ENCODE assay signal across 26 mouse cellular contexts in genomic region chr7:98439956-98440466, GRCm38 (mm10). TPM values are rescaled to one million over a fixed set of nuclear protein-coding genes. Genes with fewer than 3 reads are reported as not detected.
A peak's percentile ranks its signal among the peaks of the same experiment; 100 is the strongest.
DNase-seq lines count a peak whose midpoint lies in the region; ATAC-seq and TF ChIP-seq lines count a peak whose summit lies in the region.
"Had no signal": no experiment of that assay in that cellular context is flagged by ENCODE, and none has a peak within 500 bp of the region (broad histone marks: within the 10 kb centered on the region; RNA-seq: fewer than 3 reads in every experiment).

TSS of gene Gucy2d (plus strand) at chr7:98440416.

- H3K4me3 ChIP-seq in lung, adult 2 months (replicated peaks; ENCODE audit: extremely low read depth, low read depth, low read length) = no peak within 1 kb of the TSS
- no peak within 1 kb of the TSS for H3K4me3 ChIP-seq in G1E (ENCODE audit: low read depth, low read length)
- H3K4me3 ChIP-seq: gastrocnemius, adult 2 months; hindbrain, embryonic 13.5 days; intestine, embryonic 15.5 days; liver, embryonic 15.5 days; midbrain, embryonic 12.5 days; neural tube, embryonic 15.5 days had no signal

- no peak for TF ChIP-seq POLR2A in lung, adult 2 months (IDR thresholded peaks at IDR 0.05; ENCODE audit: borderline replicate concordance, extremely low read depth, low read depth, low read length)

- TF ChIP-seq CTCF in lung, adult 2 months (IDR thresholded peaks at IDR 0.05; ENCODE audit: insufficient read depth, low read length) = no peak
- TF ChIP-seq CTCF in G1E (IDR thresholded peaks at IDR 0.05; ENCODE audit: low read depth, low read length) = no peak

- H3K4me1 ChIP-seq in lung, adult 2 months (ENCODE audit: control insufficient read depth, insufficient read depth, low read length) = no peaks in the 10 kb centered on the region
- H3K4me1 ChIP-seq in G1E (ENCODE audit: insufficient read depth, low read depth, low read length) = 0 out of 2 replicates have a peak, but pooled peaks cover 3% of the 10 kb centered on the region
- H3K4me1 ChIP-seq: intestine, embryonic 15.5 days; liver, embryonic 15.5 days; midbrain, embryonic 12.5 days; neural tube, embryonic 15.5 days had no signal

- no peaks in the 10 kb centered on the region for H3K36me3 ChIP-seq in G1E (replicated peaks)
- H3K36me3 ChIP-seq: hindbrain, embryonic 13.5 days; intestine, embryonic 15.5 days; liver, embryonic 15.5 days; midbrain, embryonic 12.5 days; neural tube, embryonic 15.5 days had no signal

- DNase-seq in heart, adult 11 months = peak; percentile 76
- DNase-seq in heart, adult 9 months (ENCODE audit: low spot score in 2 of 2) = no peak
- DNase-seq in lung, postnatal 10 days = peak; percentile 33
- no peak for DNase-seq in lung, adult 2 months
- peak; percentile 11 for DNase-seq in G1E (ENCODE audit: low spot score)
- peak; percentile 41 for DNase-seq in mesoderm, embryonic 11.5 days (ENCODE audit: low read depth, low spot score)
- DNase-seq in cerebellum, adult 9-11 months = no peak
- DNase-seq: cerebellum, adult 8-10 months; forebrain, postnatal 0 days; gastrocnemius, adult 2 months; layer of hippocampus, adult 9-11 months; lung, postnatal 36 days; right cerebral cortex, adult 18-20 months; spleen, adult 18-20 months; thymus, adult 2 months had no signal

- ATAC-seq in G1E (ENCODE audit: extremely low read depth, insufficient number of reproducible peaks, low FRiP score, poor library complexity, severe bottlenecking) = no peak
- ATAC-seq: activated CD4-positive, CD25-positive, alpha-beta regulatory T cell, adult 4 months; forebrain, postnatal 0 days; intestine, embryonic 15.5 days had no signal

- H3K9me3 ChIP-seq in G1E (replicated peaks) = no peaks in the 10 kb centered on the region
- H3K9me3 ChIP-seq: hindbrain, embryonic 13.5 days; intestine, embryonic 15.5 days; liver, embryonic 15.5 days; midbrain, embryonic 12.5 days; neural tube, embryonic 15.5 days had no signal

- WGBS in lung, adult 2 months = 41% methylated on average over 10 of the region's 10 CpGs

- peaks cover 20% of the 10 kb centered on the region for H3K27me3 ChIP-seq in G1E (ENCODE audit: insufficient read depth, low read length)
- H3K27me3 ChIP-seq: liver, embryonic 15.5 days; midbrain, embryonic 12.5 days; neural tube, embryonic 15.5 days had no signal

RNA-seq across cellular contexts. Expression of gene Gucy2d, which starts in this region (rescaled TPM):
- polyA plus RNA-seq in lung, adult 2 months (2012; rRNA removed) = 0.04 TPM in 1 of 2 replicates, not detected in the other
- total RNA-seq in G1E (2014; fragmentation: Nextera tagmentation) (not detected in 2 replicates), G1E (2017) (0.05 TPM in 1 of 2 replicates, not detected in the other)
- polyA plus RNA-seq in G1E (2012) = not detected in 2 replicates
- total RNA-seq: forebrain, postnatal 0 days; granulocyte monocyte progenitor cell, adult 5-6 weeks; left cerebral cortex, postnatal 10 days had no signal
- polyA plus RNA-seq: activated CD4-positive, CD25-positive, alpha-beta regulatory T cell, adult 4 months; forebrain, postnatal 0 days; kidney, embryonic 16.5 days; limb, embryonic 14.5 days; liver, embryonic 15.5 days; midbrain, embryonic 12.5 days; stomach, embryonic 14.5 days had no signal

Comparison
In these comparisons a context has a peak if more than half of its experiments do, and no peak if none do; other contexts are left out.
1. DNase-seq: peak in heart, adult 11 months (single experiment), lung, postnatal 10 days (single experiment) and mesoderm, embryonic 11.5 days (single experiment); none in heart, adult 9 months (0 of 2), lung, adult 2 months (single experiment) and cerebellum, adult 9-11 months (single experiment).
2. Peak in DNase-seq in G1E; RNA of the gene not detected or under 1 TPM.